Mouse (Mus musculus) kidney, adult 11 months (tissue): ENCODE measurements around the gene Tle4.

Experiments
- DNase-seq: peaks from one replicate; pipeline ENCODE4 v3.0.0; 2022

Tle4 gene

GRCm38 (mm10) chr19:14590154-14590553, 7.7 kb downstream of the Tle4 start:
- no peak for DNase-seq

GRCm38 (mm10) chr19:14588221-14589123, 9.4 kb downstream of the Tle4 start:
- DNase-seq = peak; percentile 53

- peak; percentile 19 for DNase-seq
Measured at GRCm38 (mm10) chr19:14586171-14586570, 11.7 kb downstream of the Tle4 start.

GRCm38 (mm10) chr19:14585731-14586130, 12.1 kb downstream of the Tle4 start:
- DNase-seq = no peak

GRCm38 (mm10) chr19:14585235-14585634, 12.6 kb downstream of the Tle4 start:
- no peak for DNase-seq

GRCm38 (mm10) chr19:14578698-14579097, 19.2 kb downstream of the Tle4 start:
- DNase-seq = no peak

GRCm38 (mm10) chr19:14578016-14578415, 19.8 kb downstream of the Tle4 start:
- DNase-seq = no peak

- no peak for DNase-seq
Measured at GRCm38 (mm10) chr19:14576311-14576710, 21.5 kb downstream of the Tle4 start.

GRCm38 (mm10) chr19:14568879-14569278, 29.0 kb downstream of the Tle4 start:
- no peak for DNase-seq

- no peak for DNase-seq
Measured at GRCm38 (mm10) chr19:14567081-14567480, 30.8 kb downstream of the Tle4 start.

- DNase-seq = no peak
Measured at GRCm38 (mm10) chr19:14566564-14567021, 31.3 kb downstream of the Tle4 start.

- no peak for DNase-seq
Measured at GRCm38 (mm10) chr19:14565424-14566069, 32.3 kb downstream of the Tle4 start.

GRCm38 (mm10) chr19:14563273-14563959, 34.4 kb downstream of the Tle4 start:
- no peak for DNase-seq

- no peak for DNase-seq
Measured at GRCm38 (mm10) chr19:14547871-14548270, 50.0 kb downstream of the Tle4 start.

GRCm38 (mm10) chr19:14547133-14547842, 50.6 kb downstream of the Tle4 start:
- no peak for DNase-seq

GRCm38 (mm10) chr19:14545485-14545884, 52.4 kb downstream of the Tle4 start:
- no peak for DNase-seq

GRCm38 (mm10) chr19:14543305-14543704, 54.5 kb downstream of the Tle4 start:
- DNase-seq = no peak

GRCm38 (mm10) chr19:14540678-14541077, 57.2 kb downstream of the Tle4 start:
- DNase-seq = no peak

- no peak for DNase-seq
Measured at GRCm38 (mm10) chr19:14536676-14537075, 61.2 kb downstream of the Tle4 start.

GRCm38 (mm10) chr19:14534447-14534846, 63.4 kb downstream of the Tle4 start:
- no peak for DNase-seq

- DNase-seq = no peak
Measured at GRCm38 (mm10) chr19:14532861-14533260, 65.0 kb downstream of the Tle4 start.

- no peak for DNase-seq
Measured at GRCm38 (mm10) chr19:14520098-14520802, 77.6 kb downstream of the Tle4 start.
